Mouse (Mus musculus): ENCODE results near the gene Naa10.

The Naa10 gene

GRCm38 (mm10) chrX:73914827-73915703, 6.7 kb downstream of the Naa10 start:
- peak; percentile 74 for DNase-seq

- DNase-seq, result no peak
These were observed 10.2 kb downstream of the Naa10 start for GRCm38 (mm10) chrX:73911588-73911987.

- no peak for DNase-seq
These were observed 10.6 kb downstream of the Naa10 start for GRCm38 (mm10) chrX:73911156-73911555.

GRCm38 (mm10) chrX:73910451-73910850, 11.3 kb downstream of the Naa10 start:
- no peak for DNase-seq

- no peak for DNase-seq
These were observed 11.7 kb downstream of the Naa10 start for GRCm38 (mm10) chrX:73910049-73910448.

GRCm38 (mm10) chrX:73897959-73898358, 23.8 kb downstream of the Naa10 start:
- DNase-seq, result no peak

GRCm38 (mm10) chrX:73895719-73896118, 26.0 kb downstream of the Naa10 start, which contains the start of gene L1cam:
Gene L1cam (minus strand): TSS chrX:73896105.
- peak; percentile 66 for DNase-seq

- peak; percentile 47 for DNase-seq
These were observed 28.9 kb downstream of the Naa10 start for GRCm38 (mm10) chrX:73892833-73893232.

GRCm38 (mm10) chrX:73891551-73892152, 30.1 kb downstream of the Naa10 start, which contains the start of gene Avpr2:
Gene Avpr2 (plus strand): TSS chrX:73892102.
- no peak for DNase-seq

GRCm38 (mm10) chrX:73881463-73881862, 40.3 kb downstream of the Naa10 start:
- no peak for DNase-seq

- DNase-seq, result peak; percentile 33
These were observed 40.7 kb downstream of the Naa10 start for GRCm38 (mm10) chrX:73881036-73881427.

- peak; percentile 52 for DNase-seq
These were observed 41.3 kb downstream of the Naa10 start for GRCm38 (mm10) chrX:73880194-73881035.

GRCm38 (mm10) chrX:73877014-73877413, 44.7 kb downstream of the Naa10 start:
- no peak for DNase-seq

GRCm38 (mm10) chrX:73875881-73876280, 45.9 kb downstream of the Naa10 start:
- DNase-seq, result no peak

GRCm38 (mm10) chrX:73871956-73872355, 49.8 kb downstream of the Naa10 start:
- no peak for DNase-seq

- no peak for DNase-seq
These were observed 50.3 kb downstream of the Naa10 start for GRCm38 (mm10) chrX:73871474-73871873.

- no peak for DNase-seq
These were observed 52.4 kb downstream of the Naa10 start for GRCm38 (mm10) chrX:73869334-73869733.

GRCm38 (mm10) chrX:73867852-73868251, 53.9 kb downstream of the Naa10 start:
- DNase-seq, result no peak

- no peak for DNase-seq
These were observed 54.5 kb downstream of the Naa10 start for GRCm38 (mm10) chrX:73867256-73867655.
